Mouse (Mus musculus) liver (tissue): ENCODE results near the gene Gm20906.
"Not testable (repeated sequence)": the region's sequence is repeated elsewhere in the genome, so short reads cannot be mapped to it uniquely, and the experiment has no call there.

ENCODE experiments used
- DNase-seq: peaks from one replicate; pipeline ENCODE4 v3.0.0-alpha.2; 2020; ENCODE audit warnings: mixed read lengths

Gm20906 gene

DNA sequence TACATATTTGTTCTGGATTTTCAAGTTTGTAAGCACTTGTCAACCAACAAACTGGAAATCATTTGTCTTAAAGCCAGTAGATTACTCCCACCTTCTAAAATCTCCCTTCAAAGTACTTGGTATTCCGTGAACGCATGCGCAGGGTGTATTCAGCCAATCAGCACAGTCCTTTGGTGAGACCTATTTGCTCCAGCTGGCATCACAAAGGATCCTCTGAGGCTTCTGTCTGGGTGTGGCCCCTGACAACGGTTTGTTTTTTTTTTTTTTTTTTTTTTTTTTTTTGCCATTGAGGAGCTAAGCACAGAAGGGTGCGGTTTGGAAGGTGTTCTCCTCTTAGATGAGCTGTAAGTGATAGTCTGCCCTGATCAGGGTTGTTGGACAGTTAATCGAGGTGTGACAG lies at the start of gene Gm20906:
TSS of gene Gm20906 (plus strand) at position 301 of the 400 bp plus-strand sequence.
- not testable (repeated sequence) for DNase-seq
